Mouse (Mus musculus): Measurements from ENCODE around the gene Itga9. TPM values are rescaled to one million over a fixed set of nuclear protein-coding genes. Genes with fewer than 3 reads are reported as not detected.

Itga9 gene
- polyA plus RNA-seq, 1 experiment, result 1.6 TPM

- 31% methylated on average over 8 of the region's 8 CpGs for WGBS
- no peak for DNase-seq
- Histone ChIP-seq H3K27ac (ENCODE audit: insufficient read depth, low read length) (no peak overlapping the region), H3K4me3 (replicated peaks; ENCODE audit: insufficient read depth, low read depth, low read length) (no peak overlapping the region), H3K27me3 (ENCODE audit: control insufficient read depth, insufficient read depth, low read length) (no peaks in the 10 kb centered on the region), H3K4me1 (ENCODE audit: control insufficient read depth, insufficient read depth, low read length) (peaks cover 3% of the 10 kb centered on the region)
- TF ChIP-seq POLR2A (IDR thresholded peaks at IDR 0.05; ENCODE audit: borderline replicate concordance, insufficient read depth, low read length), result no peak
- no peak for TF ChIP-seq CTCF (IDR thresholded peaks at IDR 0.05; ENCODE audit: borderline replicate concordance, insufficient read depth, low read depth, low read length)
Observed at GRCm38 (mm10) chr9:118694420-118694825, 87.9 kb downstream of the Itga9 start.

- DNase-seq, result no peak
- H3K27ac ChIP-seq (ENCODE audit: insufficient read depth, low read length), result no peak overlapping the region
- TF ChIP-seq CTCF (IDR thresholded peaks at IDR 0.05; ENCODE audit: borderline replicate concordance, insufficient read depth, low read depth, low read length), result no peak
- no peak for TF ChIP-seq POLR2A (IDR thresholded peaks at IDR 0.05; ENCODE audit: borderline replicate concordance, insufficient read depth, low read length)
- H3K4me1 ChIP-seq (ENCODE audit: control insufficient read depth, insufficient read depth, low read length), result peaks cover 3% of the 10 kb centered on the region
- WGBS, result 72% methylated on average over 8 of the region's 8 CpGs
- no peaks in the 10 kb centered on the region for H3K27me3 ChIP-seq (ENCODE audit: control insufficient read depth, insufficient read depth, low read length)
- no peak overlapping the region for H3K4me3 ChIP-seq (replicated peaks; ENCODE audit: insufficient read depth, low read depth, low read length)
Observed at GRCm38 (mm10) chr9:118698191-118698590, 91.7 kb downstream of the Itga9 start.

- 32% methylated on average over 4 of the region's 4 CpGs for WGBS
- H3K4me3 ChIP-seq (replicated peaks; ENCODE audit: insufficient read depth, low read depth, low read length), result no peak overlapping the region
- no peaks in the 10 kb centered on the region for H3K27me3 ChIP-seq (ENCODE audit: control insufficient read depth, insufficient read depth, low read length)
- H3K27ac ChIP-seq (ENCODE audit: insufficient read depth, low read length), result no peak overlapping the region
- no peak for TF ChIP-seq POLR2A (IDR thresholded peaks at IDR 0.05; ENCODE audit: borderline replicate concordance, insufficient read depth, low read length)
- no peak for TF ChIP-seq CTCF (IDR thresholded peaks at IDR 0.05; ENCODE audit: borderline replicate concordance, insufficient read depth, low read depth, low read length)
- H3K4me1 ChIP-seq (ENCODE audit: control insufficient read depth, insufficient read depth, low read length), result no peaks in the 10 kb centered on the region
- no peak for DNase-seq
Observed at GRCm38 (mm10) chr9:118699716-118700115, 93.2 kb downstream of the Itga9 start.

- no peak overlapping the region for H3K27ac ChIP-seq (ENCODE audit: insufficient read depth, low read length)
- H3K27me3 ChIP-seq (ENCODE audit: control insufficient read depth, insufficient read depth, low read length), result no peaks in the 10 kb centered on the region
- TF ChIP-seq POLR2A (IDR thresholded peaks at IDR 0.05; ENCODE audit: borderline replicate concordance, insufficient read depth, low read length) (no peak), CTCF (IDR thresholded peaks at IDR 0.05; ENCODE audit: borderline replicate concordance, insufficient read depth, low read depth, low read length) (no peak)
- no peak for DNase-seq
- 66% methylated on average over 12 of the region's 12 CpGs for WGBS
- no peaks in the 10 kb centered on the region for H3K4me1 ChIP-seq (ENCODE audit: control insufficient read depth, insufficient read depth, low read length)
- H3K4me3 ChIP-seq (replicated peaks; ENCODE audit: insufficient read depth, low read depth, low read length), result no peak overlapping the region
Observed at GRCm38 (mm10) chr9:118700889-118701288, 94.4 kb downstream of the Itga9 start.

- H3K4me3 ChIP-seq (replicated peaks; ENCODE audit: insufficient read depth, low read depth, low read length), result no peak overlapping the region
- no peaks in the 10 kb centered on the region for H3K4me1 ChIP-seq (ENCODE audit: control insufficient read depth, insufficient read depth, low read length)
- DNase-seq, result no peak
- no peak for TF ChIP-seq POLR2A (IDR thresholded peaks at IDR 0.05; ENCODE audit: borderline replicate concordance, insufficient read depth, low read length)
- TF ChIP-seq CTCF (IDR thresholded peaks at IDR 0.05; ENCODE audit: borderline replicate concordance, insufficient read depth, low read depth, low read length), result no peak
- no peaks in the 10 kb centered on the region for H3K27me3 ChIP-seq (ENCODE audit: control insufficient read depth, insufficient read depth, low read length)
- WGBS, result 93% methylated on average over 2 of the region's 2 CpGs
- no peak overlapping the region for H3K27ac ChIP-seq (ENCODE audit: insufficient read depth, low read length)
Observed at GRCm38 (mm10) chr9:118701791-118702190, 95.3 kb downstream of the Itga9 start.

- Histone ChIP-seq H3K4me1 (ENCODE audit: control insufficient read depth, insufficient read depth, low read length) (no peaks in the 10 kb centered on the region), H3K27me3 (ENCODE audit: control insufficient read depth, insufficient read depth, low read length) (no peaks in the 10 kb centered on the region), H3K27ac (ENCODE audit: insufficient read depth, low read length) (no peak overlapping the region), H3K4me3 (replicated peaks; ENCODE audit: insufficient read depth, low read depth, low read length) (no peak overlapping the region)
- no peak for TF ChIP-seq CTCF (IDR thresholded peaks at IDR 0.05; ENCODE audit: borderline replicate concordance, insufficient read depth, low read depth, low read length)
- TF ChIP-seq POLR2A (IDR thresholded peaks at IDR 0.05; ENCODE audit: borderline replicate concordance, insufficient read depth, low read length), result no peak
- 95% methylated on average over 3 of the region's 3 CpGs for WGBS
- DNase-seq, result no peak
Observed at GRCm38 (mm10) chr9:118703146-118703545, 96.7 kb downstream of the Itga9 start.

GRCm38 (mm10) chr9:118705381-118706074, 99.0 kb downstream of the Itga9 start:
- H3K27ac ChIP-seq (ENCODE audit: insufficient read depth, low read length), result no peak overlapping the region
- TF ChIP-seq CTCF (IDR thresholded peaks at IDR 0.05; ENCODE audit: borderline replicate concordance, insufficient read depth, low read depth, low read length), result no peak
- no peak for TF ChIP-seq POLR2A (IDR thresholded peaks at IDR 0.05; ENCODE audit: borderline replicate concordance, insufficient read depth, low read length)
- H3K4me1 ChIP-seq (ENCODE audit: control insufficient read depth, insufficient read depth, low read length), result no peaks in the 10 kb centered on the region
- 71% methylated on average over 14 of the region's 14 CpGs for WGBS
- H3K27me3 ChIP-seq (ENCODE audit: control insufficient read depth, insufficient read depth, low read length), result no peaks in the 10 kb centered on the region
- DNase-seq, result no peak
- no peak overlapping the region for H3K4me3 ChIP-seq (replicated peaks; ENCODE audit: insufficient read depth, low read depth, low read length)

GRCm38 (mm10) chr9:118706176-118706975, 99.9 kb downstream of the Itga9 start:
- H3K27me3 ChIP-seq (ENCODE audit: control insufficient read depth, insufficient read depth, low read length), result no peaks in the 10 kb centered on the region
- 21% methylated on average over 18 of the region's 18 CpGs for WGBS
- no peaks in the 10 kb centered on the region for H3K4me1 ChIP-seq (ENCODE audit: control insufficient read depth, insufficient read depth, low read length)
- H3K4me3 ChIP-seq (replicated peaks; ENCODE audit: insufficient read depth, low read depth, low read length), result no peak overlapping the region
- H3K27ac ChIP-seq (ENCODE audit: insufficient read depth, low read length), result no peak overlapping the region
- no peak for TF ChIP-seq POLR2A (IDR thresholded peaks at IDR 0.05; ENCODE audit: borderline replicate concordance, insufficient read depth, low read length)
- TF ChIP-seq CTCF (IDR thresholded peaks at IDR 0.05; ENCODE audit: borderline replicate concordance, insufficient read depth, low read depth, low read length), result no peak
- DNase-seq, result no peak
